Mouse (Mus musculus): Measurements from ENCODE around the gene Lrba. TPM values are rescaled to one million over a fixed set of nuclear protein-coding genes. Genes with fewer than 3 reads are reported as not detected.

Lrba gene
- total and polyA plus RNA-seq, 3 experiments = 12.3 to 22.6 (median 13.8) TPM

DNA sequence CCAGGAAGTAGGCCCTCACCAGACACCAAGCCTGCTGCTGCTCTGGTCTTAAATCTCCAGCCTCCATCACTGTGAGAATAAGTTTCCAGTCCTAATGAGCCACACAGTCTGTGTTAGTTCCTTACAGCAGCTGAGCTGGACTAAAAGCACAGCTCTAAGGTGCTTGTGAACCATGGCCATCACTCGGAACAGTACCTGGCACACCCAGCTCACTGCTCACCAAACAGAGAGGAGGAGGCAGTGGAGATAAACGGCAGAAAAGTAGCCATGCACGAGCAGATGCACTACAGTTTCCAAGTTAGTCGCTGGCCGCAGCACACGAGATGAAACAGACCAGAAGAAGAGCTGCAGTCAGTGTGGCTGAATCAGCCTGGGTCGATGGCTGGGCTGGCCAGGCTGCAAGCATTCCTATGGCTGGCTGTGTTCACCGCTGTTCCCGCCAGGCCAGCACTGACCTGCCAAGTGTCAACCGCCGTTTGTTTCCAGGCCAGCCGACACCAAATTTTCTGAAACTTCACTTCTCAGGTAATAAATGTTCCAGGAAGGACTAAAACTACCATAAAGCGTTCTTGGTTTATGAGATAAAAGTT lies 573.5 kb downstream of the Lrba start:
- H3K4me1 ChIP-seq (ENCODE audit: control insufficient read depth in 1 of 2, insufficient read depth in 2 of 2) = peaks cover 6 to 7% of the 10 kb centered on the region in 2 experiments

DNA sequence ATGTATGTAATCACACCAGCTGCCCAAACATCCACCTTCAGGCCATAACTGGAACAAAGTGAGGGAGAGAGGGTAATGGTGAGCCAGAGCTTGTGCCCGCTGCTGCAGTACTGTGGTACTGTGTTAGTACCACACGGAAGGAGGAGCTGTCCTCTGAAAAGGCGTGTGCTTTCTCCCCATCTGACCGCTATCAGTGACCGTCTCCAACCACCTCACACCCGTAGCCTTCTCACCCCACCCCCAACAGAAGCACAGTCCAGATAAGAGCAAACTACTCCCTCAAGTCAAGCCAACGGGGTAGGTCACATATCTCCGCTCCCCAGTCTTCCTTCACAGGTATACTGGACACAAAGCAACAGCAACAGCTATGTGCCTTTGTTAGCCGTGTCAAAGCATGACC lies 574.6 kb downstream of the Lrba start:
- Histone ChIP-seq H3K4me2 (ENCODE audit: insufficient read depth, low read depth, poor library complexity, severe bottlenecking) (no peak overlapping the region), H3K9me3 (replicated peaks; ENCODE audit: low read length) (no peaks in the 10 kb centered on the region), H3K4me3 (replicated peaks in 1 of 3; ENCODE audit: low read depth in 2 of 3, low read length in 2 of 3, poor library complexity in 1 of 3) (no peak overlapping the region), H3K9ac (ENCODE audit: insufficient read depth, low read depth) (no peak overlapping the region), H3K27me3 (replicated peaks) (no peaks in the 10 kb centered on the region), H3K36me3 (replicated peaks in 1 of 2; ENCODE audit: control insufficient read depth in 1 of 2, insufficient read depth in 1 of 2, low read length in 1 of 2) (peaks cover 0 to 2% of the 10 kb centered on the region in 2 experiments), H3K4me1 (ENCODE audit: control insufficient read depth in 1 of 2, insufficient read depth in 2 of 2) (peaks cover 6 to 7% of the 10 kb centered on the region in 2 experiments), H3K79me2 (replicated peaks; ENCODE audit: control insufficient read depth, extremely low read depth, insufficient read depth, poor library complexity, severe bottlenecking) (no peaks in the 10 kb centered on the region), H3K27ac (ENCODE audit: insufficient read depth, low read depth) (no peak overlapping the region)
- dilution Hi-C loops (cut with MboI; ENCODE audit: extremely low pct_ligation_motif_present, extremely low pct_unique_long_range_greater_than_20kb, low sequenced_read_pairs) (no loop called here), in situ Hi-C loops (cut with MboI; ENCODE audit: low pct_ligation_motif_present, low pct_unique_long_range_greater_than_20kb, low sequenced_read_pairs) (no loop called here)
- TF ChIP-seq USF1 (IDR thresholded peaks at IDR 0.05; ENCODE audit: low read depth, low read length) = no peak
- no peak for TF ChIP-seq MYC (IDR thresholded peaks at IDR 0.05; ENCODE audit: low read depth, low read length)
- no peak for TF ChIP-seq SMC3 (IDR thresholded peaks at IDR 0.05; ENCODE audit: low read depth, low read length)
- TF ChIP-seq ZKSCAN1 (IDR thresholded peaks at IDR 0.05; ENCODE audit: borderline replicate concordance, low read depth, low read length) = no peak
- no peak for TF ChIP-seq JUN (IDR thresholded peaks at IDR 0.05; ENCODE audit: insufficient read depth, low read depth, low read length)
- TF ChIP-seq HCFC1 (IDR thresholded peaks at IDR 0.05; ENCODE audit: low read depth, low read length) = no peak
- no peak for TF ChIP-seq PAX5 (IDR thresholded peaks at IDR 0.05; ENCODE audit: low read length)
- no peak for TF ChIP-seq TCF12 (IDR thresholded peaks at IDR 0.05; ENCODE audit: low read depth, low read length)
- no peak for TF ChIP-seq EP300 (IDR thresholded peaks at IDR 0.05; ENCODE audit: low read length)
- TF ChIP-seq UBTF (IDR thresholded peaks at IDR 0.05; ENCODE audit: low read depth, low read length) = no peak
- no peak for TF ChIP-seq ETS1 (conservative IDR thresholded peaks at IDR 0.05; ENCODE audit: low read depth, low read length)
- no peak for TF ChIP-seq POLR2A (IDR thresholded peaks at IDR 0.05; ENCODE audit: low read depth, low read length)
- no peak for TF ChIP-seq MXI1 (IDR thresholded peaks at IDR 0.05; ENCODE audit: low read depth, low read length)
- TF ChIP-seq MAFK (IDR thresholded peaks at IDR 0.05; ENCODE audit: insufficient replicate concordance, low read length) = no peak
- TF ChIP-seq JUND (conservative IDR thresholded peaks at IDR 0.05; ENCODE audit: low read depth, low read length) = no peak
- TF ChIP-seq ZC3H11A (IDR thresholded peaks at IDR 0.05; ENCODE audit: low read depth, low read length) = no peak
- no peak for TF ChIP-seq CTCF (conservative IDR thresholded peaks at IDR 0.05 in 1 of 2, IDR thresholded peaks at IDR 0.05 in 1 of 2; ENCODE audit: low read depth in 2 of 2, low read length in 2 of 2)
- DNase-seq (ENCODE audit: extremely low read depth) = no peak

More for the DNA sequence above, 573.5 kb downstream of the Lrba start:
- no peaks in the 10 kb centered on the region for H3K79me2 ChIP-seq (replicated peaks; ENCODE audit: control insufficient read depth, extremely low read depth, insufficient read depth, poor library complexity, severe bottlenecking)
- no peak overlapping the region for H3K4me3 ChIP-seq (replicated peaks in 1 of 3; ENCODE audit: low read depth in 2 of 3, low read length in 2 of 3, poor library complexity in 1 of 3)
- no peak overlapping the region for H3K27ac ChIP-seq (ENCODE audit: insufficient read depth, low read depth)
- DNase-seq (ENCODE audit: extremely low read depth) = no peak
- dilution Hi-C loops (cut with MboI; ENCODE audit: extremely low pct_ligation_motif_present, extremely low pct_unique_long_range_greater_than_20kb, low sequenced_read_pairs) (no loop called here), in situ Hi-C loops (cut with MboI; ENCODE audit: low pct_ligation_motif_present, low pct_unique_long_range_greater_than_20kb, low sequenced_read_pairs) (no loop called here)
- H3K4me2 ChIP-seq (ENCODE audit: insufficient read depth, low read depth, poor library complexity, severe bottlenecking) = no peak overlapping the region
- H3K27me3 ChIP-seq (replicated peaks) = no peaks in the 10 kb centered on the region
- H3K9ac ChIP-seq (ENCODE audit: insufficient read depth, low read depth) = no peak overlapping the region
- no peaks in the 10 kb centered on the region for H3K9me3 ChIP-seq (replicated peaks; ENCODE audit: low read length)
- peaks cover 0 to 2% of the 10 kb centered on the region in 2 experiments for H3K36me3 ChIP-seq (replicated peaks in 1 of 2; ENCODE audit: control insufficient read depth in 1 of 2, insufficient read depth in 1 of 2, low read length in 1 of 2)
- TF ChIP-seq HCFC1 (IDR thresholded peaks at IDR 0.05; ENCODE audit: low read depth, low read length) (no peak), MAX (IDR thresholded peaks at IDR 0.05; ENCODE audit: low read length) (no peak), MAZ (IDR thresholded peaks at IDR 0.05; ENCODE audit: low read depth, low read length) (no peak), POLR2A (IDR thresholded peaks at IDR 0.05; ENCODE audit: low read depth, low read length) (no peak), ZKSCAN1 (IDR thresholded peaks at IDR 0.05; ENCODE audit: borderline replicate concordance, low read depth, low read length) (no peak), CTCF (conservative IDR thresholded peaks at IDR 0.05 in 1 of 2, IDR thresholded peaks at IDR 0.05 in 1 of 2; ENCODE audit: low read depth in 2 of 2, low read length in 2 of 2) (no peak), JUN (IDR thresholded peaks at IDR 0.05; ENCODE audit: insufficient read depth, low read depth, low read length) (no peak), USF1 (IDR thresholded peaks at IDR 0.05; ENCODE audit: low read depth, low read length) (no peak), GABPA (IDR thresholded peaks at IDR 0.05; ENCODE audit: insufficient replicate concordance, low read depth, low read length) (no peak), ELF1 (IDR thresholded peaks at IDR 0.05; ENCODE audit: low read depth, low read length) (no peak), POLR2AphosphoS2 (IDR thresholded peaks at IDR 0.05; ENCODE audit: low read depth, low read length) (no peak)

Data from CH12.LX (cell line).